Mouse (Mus musculus): ENCODE results near the gene Glod4.

DNA sequence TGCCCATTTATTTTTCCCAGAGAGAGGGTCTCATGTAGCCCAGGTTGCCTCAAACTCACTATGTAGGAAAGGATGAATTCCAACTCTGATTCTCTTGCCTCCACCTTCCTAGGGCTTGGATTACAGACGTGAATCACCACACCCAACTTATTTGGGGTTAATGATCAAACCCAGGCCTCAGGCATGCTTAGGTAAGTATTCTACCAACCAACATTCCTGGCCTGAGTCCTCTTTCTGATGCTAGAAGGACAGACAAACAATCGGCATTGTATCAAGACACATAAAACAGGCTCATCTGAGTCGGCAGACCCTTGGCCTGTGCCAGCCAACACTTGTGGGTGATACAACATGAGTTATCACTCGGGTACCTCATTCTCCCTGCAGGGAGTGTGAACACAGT lies 122.4 kb downstream of the Glod4 start:
- TF ChIP-seq CTCF (IDR thresholded peaks at IDR 0.05): no peak
- no peak for TF ChIP-seq EP300 (IDR thresholded peaks at IDR 0.05)
